Mouse (Mus musculus) small intestine, adult 2 months (tissue): ENCODE measurements at regions not wholly inside any gene's neighbourhood (a gene's known extent, or its start where the extent isn't known, plus 50 kb on each side); places are given as distances from the start of the nearest gene placed in this dataset.

Experiments used
- CTCF ChIP-seq: fragments of 200-500 bp; IDR thresholded peaks from 2 replicates; pipeline ENCODE4 v1.5.1; 2012; ENCODE audit warnings: low read depth, mild to moderate bottlenecking, control low read depth, inconsistent platforms, low read length, moderate library complexity, mixed read lengths; ENCODE audit not compliant: insufficient replicate concordance, insufficient read length; ENCODE audit errors: extremely low read depth
- POLR2A ChIP-seq: fragments of 200-500 bp; IDR thresholded peaks from 2 replicates; pipeline ENCODE4 v1.6.1; 2012; ENCODE audit warnings: low read depth, mild to moderate bottlenecking, control low read depth, inconsistent platforms, low read length, moderate library complexity

- TF ChIP-seq CTCF (no peak), POLR2A (no peak)
Observed at GRCm38 (mm10) chr19:59707106-59707505, 236.3 kb downstream of the Rab11fip2 start.
